Comparison of ENCODE assay signal across 8 mouse cellular contexts in genomic region chr4:133014896-133015709, GRCm38 (mm10). TPM values are rescaled to one million over a fixed set of nuclear protein-coding genes. Genes with fewer than 3 reads are reported as not detected.
DNase-seq lines count a peak whose midpoint lies in the region; ATAC-seq lines count a peak whose summit lies in the region.

No protein-coding gene starts in this region.

- peaks cover 78% of the 10 kb centered on the region for H3K4me1 ChIP-seq in kidney, embryonic 16.5 days (ENCODE audit: insufficient read depth, low read length)
- peaks cover 71% of the 10 kb centered on the region for H3K4me1 ChIP-seq in midbrain, embryonic 16.5 days (ENCODE audit: control insufficient read depth, insufficient read depth, low read length)

- no peaks in the 10 kb centered on the region for H3K9me3 ChIP-seq in kidney, embryonic 16.5 days (ENCODE audit: low read length)
- H3K9me3 ChIP-seq in midbrain, embryonic 16.5 days (replicated peaks; ENCODE audit: control insufficient read depth, low read length, poor library complexity, severe bottlenecking) = no peaks in the 10 kb centered on the region

- H3K36me3 ChIP-seq in kidney, embryonic 16.5 days (ENCODE audit: insufficient read depth, low read length) = 0 out of 2 replicates have a peak, but pooled peaks cover 4% of the 10 kb centered on the region
- H3K36me3 ChIP-seq in midbrain, embryonic 16.5 days (ENCODE audit: control insufficient read depth, insufficient read depth, low read length) = no peaks in the 10 kb centered on the region

- H3K27me3 ChIP-seq in kidney, embryonic 16.5 days (ENCODE audit: insufficient read depth, low read length) = peaks cover 7% of the 10 kb centered on the region
- no peaks in the 10 kb centered on the region for H3K27me3 ChIP-seq in midbrain, embryonic 16.5 days (ENCODE audit: control insufficient read depth, insufficient read depth, low read depth, low read length)

- DNase-seq in kidney, postnatal 36 days = no peak
- DNase-seq in cerebellum, postnatal 14 days = peak; percentile 63 to 65
- DNase-seq in heart, postnatal 10 days = peak; percentile 29 to 31
- DNase-seq in urinary bladder, adult 18-20 months (ENCODE audit: low spot score in 2 of 2) = no peak
- no peak for DNase-seq in urinary bladder, postnatal 14 days (ENCODE audit: low spot score)
- DNase-seq in thymus, postnatal 14 days = no peak

- no peak overlapping the region for H3K4me3 ChIP-seq in kidney, embryonic 16.5 days (ENCODE audit: low read length)
- peak overlapping the region; percentile 98 for H3K4me3 ChIP-seq in midbrain, embryonic 16.5 days (ENCODE audit: low read depth, low read length)

- intact Hi-C loops in heart, postnatal 10 days (cut with DNase I) = loop anchor here (5.0 kb wide), 1 partner anchor 117 kb away; the partner anchor contains the start of gene Wasf2

- H3K27ac ChIP-seq in kidney, embryonic 16.5 days (ENCODE audit: low read length) = peak overlapping the region; percentile 83
- H3K27ac ChIP-seq in midbrain, embryonic 16.5 days (ENCODE audit: low read length) = peak overlapping the region; percentile 39; the same call in 1 of the 2 replicates

- WGBS in kidney, embryonic 16.5 days = 40% methylated on average over 10 of the region's 10 CpGs
- 18% methylated on average over 10 of the region's 10 CpGs for WGBS in midbrain, embryonic 16.5 days

- 0 out of 2 replicates have a peak overlapping the region, but pooled peaks have one; percentile 82 for H3K4me2 ChIP-seq in kidney, embryonic 16.5 days (replicated peaks; ENCODE audit: low read depth, low read length)
- peak overlapping the region; percentile 98 for H3K4me2 ChIP-seq in midbrain, embryonic 16.5 days (ENCODE audit: low read length)

- no peak overlapping the region for H3K9ac ChIP-seq in kidney, embryonic 16.5 days (replicated peaks; ENCODE audit: low read length)
- peak overlapping the region; percentile 100 for H3K9ac ChIP-seq in midbrain, embryonic 16.5 days (ENCODE audit: low read depth, low read length)

- no peak for ATAC-seq in kidney, embryonic 16.5 days (ENCODE audit: low FRiP score, low TSS enrichment)
- ATAC-seq in midbrain, embryonic 16.5 days = no peak

RNA-seq across cellular contexts. Expression of gene Ahdc1, which starts 4.0 kb away (rescaled TPM):
- 9.8 and 11.7 TPM in 2 replicates for polyA plus RNA-seq in kidney, embryonic 16.5 days (2015; fragmentation: Nextera tagmentation; extraction: Ambion mirVana)
- total RNA-seq in heart, postnatal 10 days (2021) = 10 to 100 TPM; 54.0 to 63.0 TPM
- 11.2 and 12.5 TPM in 2 replicates for polyA plus RNA-seq in midbrain, embryonic 16.5 days (2015; fragmentation: Nextera tagmentation; extraction: Ambion mirVana)

RNA-seq across cellular contexts. Expression of gene Fgr, which starts 41.2 kb away (rescaled TPM):
- 0.44 and 0.58 TPM in 2 replicates for polyA plus RNA-seq in kidney, embryonic 16.5 days (2015; fragmentation: Nextera tagmentation; extraction: Ambion mirVana)
- under 1 TPM; 0.19 to 0.40 TPM for total RNA-seq in heart, postnatal 10 days (2021)
- 0.05 TPM in 1 of 2 replicates, not detected in the other for polyA plus RNA-seq in midbrain, embryonic 16.5 days (2015; fragmentation: Nextera tagmentation; extraction: Ambion mirVana)

Comparison
In these comparisons a context has a peak if more than half of its experiments do, and no peak if none do; other contexts are left out.
1. DNase-seq: peak in cerebellum, postnatal 14 days (2 of 2) and heart, postnatal 10 days (2 of 2); none in kidney, postnatal 36 days (0 of 2), urinary bladder, adult 18-20 months (0 of 2), urinary bladder, postnatal 14 days (single experiment) and thymus, postnatal 14 days (single experiment).